Mouse (Mus musculus): Measurements from ENCODE around the gene Hmga2. TPM values are rescaled to one million over a fixed set of nuclear protein-coding genes. Genes with fewer than 3 reads are reported as not detected.

Hmga2 gene
- polyA plus RNA-seq, 1 experiment from 2014 or later: 18.4 TPM

DNA sequence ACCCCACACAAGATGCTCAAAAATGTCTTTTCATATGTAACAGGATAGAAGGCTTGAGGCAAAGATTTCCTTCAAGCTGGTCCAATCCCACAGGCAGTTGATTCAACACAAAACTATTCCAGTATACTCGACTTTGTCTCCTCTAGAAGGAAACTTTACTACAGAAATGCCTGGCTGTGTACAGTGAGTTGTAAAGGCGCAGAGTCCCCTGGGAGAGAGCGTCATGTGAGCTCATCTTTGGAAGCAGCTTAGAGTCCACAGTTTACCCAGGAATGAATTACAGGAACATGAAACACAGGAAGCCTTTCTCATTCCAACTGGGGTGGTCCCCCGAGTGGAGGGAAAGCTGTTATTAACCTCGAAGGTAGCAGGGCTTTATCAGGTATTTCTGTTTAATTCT, 11.1 kb downstream of the Hmga2 start:
- WGBS: 48% methylated on average over 5 of the region's 5 CpGs

GRCm38 (mm10) chr10:120461769-120462168, 14.5 kb downstream of the Hmga2 start:
- H3K4me1 ChIP-seq: peaks cover 3% of the 10 kb centered on the region; the same call in 1 of the 2 replicates
- no peaks in the 10 kb centered on the region for H3K9me3 ChIP-seq
- no peak for ATAC-seq (ENCODE audit: insufficient number of reproducible peaks, low FRiP score, low TSS enrichment, low read depth)
- no peak overlapping the region for H3K4me2 ChIP-seq
- no peak overlapping the region for H3K4me3 ChIP-seq
- H3K9ac ChIP-seq: no peak overlapping the region
- H3K27me3 ChIP-seq: no peaks in the 10 kb centered on the region
- H3K36me3 ChIP-seq: peaks cover 17% of the 10 kb centered on the region; the same call in 1 of the 2 replicates
- H3K27ac ChIP-seq: no peak overlapping the region; the same call in 1 of the 2 replicates
- WGBS: 19% methylated on average over 5 of the region's 5 CpGs

More for the DNA sequence above, 11.1 kb downstream of the Hmga2 start:
- Histone ChIP-seq H3K9ac (no peak overlapping the region), H3K27me3 (no peaks in the 10 kb centered on the region), H3K36me3 (peaks cover 23% of the 10 kb centered on the region; the same call in 1 of the 2 replicates), H3K27ac (no peak overlapping the region), H3K4me2 (no peak overlapping the region), H3K9me3 (no peaks in the 10 kb centered on the region), H3K4me3 (no peak overlapping the region), H3K4me1 (peaks cover 3% of the 10 kb centered on the region; the same call in 1 of the 2 replicates)
- no peak for ATAC-seq (ENCODE audit: insufficient number of reproducible peaks, low FRiP score, low TSS enrichment, low read depth)

- H3K27ac ChIP-seq: no peak overlapping the region
- H3K4me3 ChIP-seq: no peak overlapping the region
- WGBS: 85% methylated on average over 5 of the region's 5 CpGs
- no peaks in the 10 kb centered on the region for H3K27me3 ChIP-seq
- no peak overlapping the region for H3K9ac ChIP-seq
- no peaks in the 10 kb centered on the region for H3K9me3 ChIP-seq
- ATAC-seq (ENCODE audit: insufficient number of reproducible peaks, low FRiP score, low TSS enrichment, low read depth): no peak
- peaks cover 14% of the 10 kb centered on the region; the same call in 1 of the 2 replicates for H3K36me3 ChIP-seq
- peaks cover 3% of the 10 kb centered on the region; the same call in 1 of the 2 replicates for H3K4me1 ChIP-seq
- no peak overlapping the region for H3K4me2 ChIP-seq
These were observed 15.0 kb downstream of the Hmga2 start for GRCm38 (mm10) chr10:120461301-120461700.

DNA sequence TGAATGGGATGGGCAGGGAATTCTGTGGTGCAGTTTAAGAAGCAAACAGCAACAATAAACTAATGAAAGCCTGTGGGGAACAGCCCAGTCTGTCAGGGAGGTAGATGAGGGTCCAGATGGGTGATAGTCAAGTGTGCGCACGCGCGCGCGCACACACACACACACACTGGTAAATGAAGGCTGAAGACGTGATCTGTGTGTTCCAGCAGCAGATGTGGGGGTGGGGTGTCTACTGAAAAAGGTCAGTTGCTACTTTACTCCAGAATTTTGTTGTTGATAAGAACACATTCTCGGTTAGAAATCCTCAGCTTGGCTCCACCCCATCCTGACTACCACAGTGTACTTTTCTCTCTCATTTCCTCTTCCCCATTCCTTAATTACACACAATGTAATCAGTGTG, 17.4 kb downstream of the Hmga2 start:
- H3K36me3 ChIP-seq: peaks cover 11% of the 10 kb centered on the region; the same call in 1 of the 2 replicates

GRCm38 (mm10) chr10:120449661-120450284, 26.5 kb downstream of the Hmga2 start:
- 38% methylated on average over 19 of the region's 19 CpGs for WGBS
- no peak for ATAC-seq (ENCODE audit: insufficient number of reproducible peaks, low FRiP score, low TSS enrichment, low read depth)
- H3K27ac ChIP-seq: no peak overlapping the region
- peaks cover 11% of the 10 kb centered on the region for H3K4me1 ChIP-seq
- H3K9ac ChIP-seq: no peak overlapping the region
- no peaks in the 10 kb centered on the region for H3K9me3 ChIP-seq
- H3K4me3 ChIP-seq: 0 out of 2 replicates have a peak overlapping the region, but pooled peaks have one; percentile 1
- peak overlapping the region; percentile 10; the same call in 1 of the 2 replicates for H3K4me2 ChIP-seq
- H3K36me3 ChIP-seq: no peaks in the 10 kb centered on the region; the same call in 1 of the 2 replicates
- no peaks in the 10 kb centered on the region for H3K27me3 ChIP-seq

More for the DNA sequence above, 17.4 kb downstream of the Hmga2 start:
- Histone ChIP-seq H3K4me2 (no peak overlapping the region), H3K9me3 (no peaks in the 10 kb centered on the region), H3K27me3 (no peaks in the 10 kb centered on the region), H3K4me3 (no peak overlapping the region), H3K27ac (no peak overlapping the region), H3K9ac (no peak overlapping the region), H3K4me1 (peaks cover 3% of the 10 kb centered on the region; the same call in 1 of the 2 replicates)
- no peak for ATAC-seq (ENCODE audit: insufficient number of reproducible peaks, low FRiP score, low TSS enrichment, low read depth)
- 88% methylated on average over 8 of the region's 8 CpGs for WGBS

GRCm38 (mm10) chr10:120446799-120447198, 29.5 kb downstream of the Hmga2 start:
- H3K4me1 ChIP-seq: peaks cover 11% of the 10 kb centered on the region
- no peaks in the 10 kb centered on the region; the same call in 1 of the 2 replicates for H3K36me3 ChIP-seq
- 93% methylated on average over 6 of the region's 6 CpGs for WGBS
- no peak overlapping the region for H3K9ac ChIP-seq
- H3K4me2 ChIP-seq: no peak overlapping the region
- H3K27me3 ChIP-seq: no peaks in the 10 kb centered on the region
- H3K9me3 ChIP-seq: no peaks in the 10 kb centered on the region
- ATAC-seq (ENCODE audit: insufficient number of reproducible peaks, low FRiP score, low TSS enrichment, low read depth): no peak
- H3K4me3 ChIP-seq: no peak overlapping the region
- no peak overlapping the region for H3K27ac ChIP-seq

DNA sequence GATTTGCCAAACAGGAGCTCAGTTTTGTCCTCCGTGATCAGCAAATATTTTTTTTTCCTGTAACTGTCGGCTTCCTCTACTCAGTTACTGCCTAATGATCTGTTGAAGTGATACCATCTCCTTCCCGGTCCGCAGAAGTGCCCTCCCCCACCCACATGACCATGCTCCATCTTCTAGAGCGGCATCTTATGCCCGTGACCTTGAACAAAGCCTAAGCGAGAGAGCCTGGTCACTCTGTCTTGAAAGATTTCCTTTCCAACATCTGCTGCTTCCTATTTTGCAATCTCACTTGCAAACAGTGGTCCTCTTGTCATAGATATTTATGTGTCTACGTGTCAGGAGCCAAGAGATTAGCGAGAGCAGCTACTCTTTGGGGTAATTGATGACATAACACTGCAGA, 30.1 kb downstream of the Hmga2 start:
- Histone ChIP-seq H3K9ac (no peak overlapping the region), H3K4me1 (peaks cover 8% of the 10 kb centered on the region), H3K9me3 (no peaks in the 10 kb centered on the region), H3K4me2 (no peak overlapping the region), H3K27me3 (no peaks in the 10 kb centered on the region), H3K27ac (no peak overlapping the region), H3K4me3 (no peak overlapping the region), H3K36me3 (peaks cover 1% of the 10 kb centered on the region; the same call in 1 of the 2 replicates)
- ATAC-seq (ENCODE audit: insufficient number of reproducible peaks, low FRiP score, low TSS enrichment, low read depth): no peak
- WGBS: 78% methylated on average over 9 of the region's 9 CpGs

- Histone ChIP-seq H3K36me3 (peaks cover 3% of the 10 kb centered on the region; the same call in 1 of the 2 replicates), H3K9me3 (no peaks in the 10 kb centered on the region), H3K4me2 (no peak overlapping the region), H3K27me3 (no peaks in the 10 kb centered on the region), H3K9ac (no peak overlapping the region), H3K4me1 (peaks cover 3% of the 10 kb centered on the region), H3K27ac (no peak overlapping the region), H3K4me3 (no peak overlapping the region)
- 56% methylated on average over 9 of the region's 9 CpGs for WGBS
- no peak for ATAC-seq (ENCODE audit: insufficient number of reproducible peaks, low FRiP score, low TSS enrichment, low read depth)
These were observed 31.7 kb downstream of the Hmga2 start for GRCm38 (mm10) chr10:120444463-120445070.

- H3K27ac ChIP-seq: no peak overlapping the region
- no peaks in the 10 kb centered on the region for H3K9me3 ChIP-seq
- no peaks in the 10 kb centered on the region for H3K27me3 ChIP-seq
- peaks cover 3% of the 10 kb centered on the region; the same call in 1 of the 2 replicates for H3K36me3 ChIP-seq
- no peak overlapping the region for H3K4me2 ChIP-seq
- H3K4me3 ChIP-seq: no peak overlapping the region
- H3K9ac ChIP-seq: no peak overlapping the region
- ATAC-seq (ENCODE audit: insufficient number of reproducible peaks, low FRiP score, low TSS enrichment, low read depth): no peak; the same call in 1 of the 2 replicates
- WGBS: 49% methylated on average over 10 of the region's 10 CpGs
- no peaks in the 10 kb centered on the region; the same call in 1 of the 2 replicates for H3K4me1 ChIP-seq
These were observed 32.4 kb downstream of the Hmga2 start for GRCm38 (mm10) chr10:120443757-120444311.

DNA sequence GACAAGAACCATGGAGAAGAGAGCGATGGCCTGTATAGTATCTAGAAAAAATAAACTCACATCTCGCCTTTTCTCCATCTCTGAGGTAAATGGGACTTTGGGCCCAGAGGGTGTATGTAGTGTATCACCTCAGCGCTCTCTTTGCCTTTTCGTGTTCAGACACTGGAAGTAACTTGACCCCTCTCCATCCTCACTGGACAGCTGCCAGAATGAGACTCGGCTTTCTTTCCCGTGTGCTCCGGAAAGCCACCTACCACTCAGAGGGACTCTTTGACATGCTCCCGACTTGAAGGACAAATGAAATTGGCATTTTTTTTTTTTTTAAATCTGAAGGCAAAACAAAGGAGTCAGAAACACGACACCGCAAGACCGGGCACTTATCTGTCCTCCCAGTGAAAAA, 35.0 kb downstream of the Hmga2 start:
- Histone ChIP-seq H3K4me3 (no peak overlapping the region), H3K9me3 (no peaks in the 10 kb centered on the region), H3K27me3 (no peaks in the 10 kb centered on the region), H3K36me3 (peaks cover 3% of the 10 kb centered on the region; the same call in 1 of the 2 replicates), H3K9ac (no peak overlapping the region), H3K27ac (no peak overlapping the region), H3K4me2 (no peak overlapping the region), H3K4me1 (no peaks in the 10 kb centered on the region; the same call in 1 of the 2 replicates)
- ATAC-seq (ENCODE audit: insufficient number of reproducible peaks, low FRiP score, low TSS enrichment, low read depth): no peak
- 57% methylated on average over 11 of the region's 11 CpGs for WGBS

GRCm38 (mm10) chr10:120434433-120434832, 41.8 kb downstream of the Hmga2 start:
- 26% methylated on average over 7 of the region's 7 CpGs for WGBS
- no peaks in the 10 kb centered on the region for H3K36me3 ChIP-seq

DNA sequence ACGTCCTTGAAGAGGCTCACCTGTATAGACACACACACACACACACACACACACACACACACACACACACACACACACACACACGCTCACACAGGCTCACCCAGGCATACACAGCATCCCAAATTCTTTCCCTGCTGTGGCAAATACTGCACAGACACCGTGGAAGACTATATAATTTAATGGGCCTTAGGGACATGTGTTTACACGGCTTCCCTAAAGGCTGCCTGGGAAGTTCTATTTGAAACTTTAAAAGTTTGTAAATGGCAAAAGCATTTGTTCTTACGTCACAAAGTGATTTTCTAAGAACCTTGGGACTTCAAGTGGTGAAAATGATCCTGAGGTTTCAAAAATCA, 42.8 kb downstream of the Hmga2 start:
- Histone ChIP-seq H3K9me3 (no peaks in the 10 kb centered on the region), H3K9ac (no peak overlapping the region), H3K4me2 (no peak overlapping the region), H3K36me3 (no peaks in the 10 kb centered on the region), H3K27me3 (no peaks in the 10 kb centered on the region), H3K4me1 (peaks cover 32% of the 10 kb centered on the region), H3K4me3 (no peak overlapping the region), H3K27ac (no peak overlapping the region)
- no peak for ATAC-seq (ENCODE audit: insufficient number of reproducible peaks, low FRiP score, low TSS enrichment, low read depth)
- WGBS: 16% methylated on average over 5 of the region's 5 CpGs

More at GRCm38 (mm10) chr10:120434433-120434832, 41.8 kb downstream of the Hmga2 start:
- Histone ChIP-seq H3K27ac (no peak overlapping the region), H3K27me3 (no peaks in the 10 kb centered on the region), H3K4me3 (no peak overlapping the region), H3K4me1 (peaks cover 22% of the 10 kb centered on the region), H3K9me3 (no peaks in the 10 kb centered on the region), H3K9ac (no peak overlapping the region), H3K4me2 (no peak overlapping the region)
- no peak for ATAC-seq (ENCODE audit: insufficient number of reproducible peaks, low FRiP score, low TSS enrichment, low read depth)
